Mouse (Mus musculus): Measurements from ENCODE around the gene Olfr304. TPM values are rescaled to one million over a fixed set of nuclear protein-coding genes. Genes with fewer than 3 reads are reported as not detected.
"Not testable (repeated sequence)": the region's sequence is repeated elsewhere in the genome, so short reads cannot be mapped to it uniquely, and the experiment has no call there.

Olfr304 gene
- polyA plus RNA-seq (2015; fragmentation: Nextera tagmentation; extraction: Ambion mirVana) = not detected in 2 replicates

DNA sequence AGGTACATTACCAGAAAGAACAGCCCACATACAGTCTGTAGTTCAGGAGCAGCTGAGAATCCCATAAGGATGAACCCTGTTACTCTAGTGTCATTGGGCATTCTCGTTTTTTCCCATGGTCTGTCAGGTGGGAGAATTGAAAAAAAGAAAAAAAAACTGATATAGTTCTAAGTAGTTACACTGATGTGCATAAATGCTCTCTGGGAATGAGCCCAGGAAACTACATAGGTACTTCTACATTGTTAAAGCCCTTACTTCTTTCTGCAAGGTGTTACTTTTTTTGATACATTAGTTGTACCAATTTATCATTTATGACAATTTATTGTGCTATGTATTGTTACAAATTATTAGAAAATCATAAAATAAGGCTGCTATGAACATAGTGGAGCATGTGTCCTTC, at the start of gene Olfr304:
Gene Olfr304 (minus strand): TSS at position 101 of the 400 bp plus-strand sequence.
- H3K36me3 ChIP-seq (ENCODE audit: control insufficient read depth, insufficient read depth, low read length) = no peaks in the 10 kb centered on the region
- 73% methylated on average over 1 of the region's 1 CpGs for WGBS
- H3K27me3 ChIP-seq (ENCODE audit: control insufficient read depth, insufficient read depth, low read length) = no peaks in the 10 kb centered on the region
- no peaks in the 10 kb centered on the region for H3K4me1 ChIP-seq (ENCODE audit: control insufficient read depth, insufficient read depth, low read length)
- H3K27ac ChIP-seq (ENCODE audit: low read length) = no peak within 1 kb of the TSS
- no peak within 1 kb of the TSS for H3K4me3 ChIP-seq (replicated peaks; ENCODE audit: low read length)
- no peak within 1 kb of the TSS for H3K4me2 ChIP-seq (ENCODE audit: low read depth, low read length)
- H3K9ac ChIP-seq (ENCODE audit: low read length) = no peak within 1 kb of the TSS
- no peak for ATAC-seq (ENCODE audit: insufficient read depth, low FRiP score)
- no peaks in the 10 kb centered on the region for H3K9me3 ChIP-seq (replicated peaks; ENCODE audit: control insufficient read depth, low read length)

DNA sequence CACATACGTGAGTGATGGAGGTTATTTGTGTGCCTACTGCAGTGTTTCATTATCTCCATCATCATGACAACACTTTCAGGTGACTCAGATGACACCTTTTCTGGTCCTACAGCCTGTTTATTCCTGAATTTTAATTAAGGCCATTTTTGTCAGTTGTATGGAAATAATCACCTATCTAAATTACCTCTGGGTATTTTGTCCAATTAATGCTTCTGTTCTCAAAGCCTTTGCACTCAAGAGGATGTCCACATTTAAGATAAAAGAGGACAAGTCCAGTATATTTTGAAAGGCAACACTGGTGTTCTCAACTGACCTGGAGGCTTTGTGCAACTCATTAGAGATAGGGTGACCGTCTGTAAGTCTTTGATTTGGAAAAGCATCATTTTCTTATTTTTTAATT, 17.1 kb upstream of the Olfr304 start, which contains the start of gene Olfr301:
Gene Olfr301 (plus strand): TSS at position 301 of the 400 bp plus-strand sequence.
- H3K27ac ChIP-seq (ENCODE audit: low read length) = no peak within 1 kb of the TSS
- no peak within 1 kb of the TSS for H3K9ac ChIP-seq (ENCODE audit: low read length)
- no peak for ATAC-seq (ENCODE audit: insufficient read depth, low FRiP score)
- no peak within 1 kb of the TSS for H3K4me3 ChIP-seq (replicated peaks; ENCODE audit: low read length)
- no peaks in the 10 kb centered on the region for H3K27me3 ChIP-seq (ENCODE audit: control insufficient read depth, insufficient read depth, low read length)
- H3K4me1 ChIP-seq (ENCODE audit: control insufficient read depth, insufficient read depth, low read length) = no peaks in the 10 kb centered on the region
- H3K36me3 ChIP-seq (ENCODE audit: control insufficient read depth, insufficient read depth, low read length) = no peaks in the 10 kb centered on the region
- H3K4me2 ChIP-seq (ENCODE audit: low read depth, low read length) = no peak within 1 kb of the TSS
- WGBS = 82% methylated on average over 2 of the region's 2 CpGs
- no peaks in the 10 kb centered on the region for H3K9me3 ChIP-seq (replicated peaks; ENCODE audit: control insufficient read depth, low read length)

DNA sequence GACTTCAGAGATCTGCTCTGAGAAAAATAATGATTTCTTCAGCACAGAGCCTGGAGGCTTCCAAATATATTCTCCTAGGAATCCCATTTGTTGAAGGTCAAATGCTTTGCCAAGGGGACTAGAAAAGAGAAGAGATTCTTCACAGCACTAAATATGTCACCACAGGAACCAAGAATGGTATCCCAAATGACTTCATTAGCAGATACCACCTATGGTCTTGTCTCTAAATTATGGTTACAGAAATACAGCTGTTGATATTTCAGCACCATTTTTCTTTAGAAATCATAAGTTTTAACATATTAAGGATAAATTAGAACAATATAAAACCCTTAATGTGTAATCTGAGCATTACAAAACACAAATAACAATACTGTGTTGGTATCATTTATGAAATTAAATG, 11.2 kb upstream of the Olfr304 start, which contains the start of gene Olfr303:
Gene Olfr303 (minus strand): TSS at position 101 of the 400 bp plus-strand sequence.
- no peak for ATAC-seq (ENCODE audit: insufficient read depth, low FRiP score)
- Histone ChIP-seq H3K27ac (ENCODE audit: low read length) (no peak within 1 kb of the TSS), H3K9ac (ENCODE audit: low read length) (no peak within 1 kb of the TSS)

DNA sequence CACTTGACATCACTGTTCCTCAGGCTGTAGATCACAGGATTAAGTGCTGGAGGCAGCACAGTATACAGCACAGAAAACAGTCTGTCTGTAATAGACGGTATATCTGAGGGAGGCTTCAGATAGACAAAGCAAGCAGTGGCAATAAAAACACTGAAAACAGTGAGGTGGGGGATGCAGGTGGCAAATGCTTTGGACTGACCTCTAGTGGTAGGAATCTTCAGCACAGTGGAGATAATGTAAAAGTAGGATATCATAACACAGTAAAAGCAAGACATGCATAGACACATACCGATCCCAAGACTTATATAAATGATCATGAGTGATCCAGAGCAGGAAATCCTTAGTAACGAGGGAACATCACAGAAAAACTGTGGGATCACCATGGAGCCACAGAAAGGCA, 689 bp downstream of the Olfr304 start:
- ATAC-seq (ENCODE audit: insufficient read depth, low FRiP score) = no peak
- no peak overlapping the region for H3K4me2 ChIP-seq (ENCODE audit: low read depth, low read length)
- H3K27me3 ChIP-seq (ENCODE audit: control insufficient read depth, insufficient read depth, low read length) = no peaks in the 10 kb centered on the region
- no peaks in the 10 kb centered on the region for H3K4me1 ChIP-seq (ENCODE audit: control insufficient read depth, insufficient read depth, low read length)
- no peak overlapping the region for H3K9ac ChIP-seq (ENCODE audit: low read length)
- H3K4me3 ChIP-seq (replicated peaks; ENCODE audit: low read length) = no peak overlapping the region
- H3K9me3 ChIP-seq (replicated peaks; ENCODE audit: control insufficient read depth, low read length) = no peaks in the 10 kb centered on the region
- no peaks in the 10 kb centered on the region for H3K36me3 ChIP-seq (ENCODE audit: control insufficient read depth, insufficient read depth, low read length)
- no peak overlapping the region for H3K27ac ChIP-seq (ENCODE audit: low read length)
- 71% methylated on average over 3 of the region's 3 CpGs for WGBS

More for the DNA sequence above, 11.2 kb upstream of the Olfr304 start, which contains the start of gene Olfr303:
- H3K4me3 ChIP-seq (replicated peaks; ENCODE audit: low read length) = no peak within 1 kb of the TSS
- no peak within 1 kb of the TSS for H3K4me2 ChIP-seq (ENCODE audit: low read depth, low read length)
- no peaks in the 10 kb centered on the region for H3K9me3 ChIP-seq (replicated peaks; ENCODE audit: control insufficient read depth, low read length)
- no peaks in the 10 kb centered on the region for H3K36me3 ChIP-seq (ENCODE audit: control insufficient read depth, insufficient read depth, low read length)
- H3K4me1 ChIP-seq (ENCODE audit: control insufficient read depth, insufficient read depth, low read length) = no peaks in the 10 kb centered on the region
- no peaks in the 10 kb centered on the region for H3K27me3 ChIP-seq (ENCODE audit: control insufficient read depth, insufficient read depth, low read length)

DNA sequence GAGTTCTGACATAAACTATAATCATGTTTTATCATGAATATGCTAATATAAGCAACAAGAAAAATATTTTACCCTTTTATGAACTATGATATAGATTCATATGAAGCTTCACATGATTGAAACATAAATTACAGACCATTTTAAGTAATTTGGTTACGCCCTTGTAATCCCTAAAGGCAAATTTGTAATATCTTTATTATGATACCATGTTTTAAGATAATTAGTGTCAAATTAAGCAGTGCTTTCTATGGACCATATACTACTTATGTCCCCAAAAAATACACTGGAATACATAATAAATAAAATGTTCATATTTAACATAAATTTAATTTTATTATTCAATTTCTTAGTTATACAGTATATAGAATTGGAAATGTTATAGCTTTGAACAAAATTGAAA, 19.6 kb downstream of the Olfr304 start, which contains the start of gene Olfr305:
Gene Olfr305 (minus strand): TSS at position 101 of the 400 bp plus-strand sequence.
- Histone ChIP-seq H3K36me3 (ENCODE audit: control insufficient read depth, insufficient read depth, low read length) (no peaks in the 10 kb centered on the region), H3K27me3 (ENCODE audit: control insufficient read depth, insufficient read depth, low read length) (no peaks in the 10 kb centered on the region), H3K4me3 (replicated peaks; ENCODE audit: low read length) (no peak within 1 kb of the TSS), H3K9ac (ENCODE audit: low read length) (no peak within 1 kb of the TSS), H3K9me3 (replicated peaks; ENCODE audit: control insufficient read depth, low read length) (no peaks in the 10 kb centered on the region), H3K4me2 (ENCODE audit: low read depth, low read length) (no peak within 1 kb of the TSS), H3K4me1 (ENCODE audit: control insufficient read depth, insufficient read depth, low read length) (no peaks in the 10 kb centered on the region), H3K27ac (ENCODE audit: low read length) (no peak within 1 kb of the TSS)
- WGBS = 89% methylated on average over 1 of the region's 1 CpGs
- ATAC-seq (ENCODE audit: insufficient read depth, low FRiP score) = no peak

DNA sequence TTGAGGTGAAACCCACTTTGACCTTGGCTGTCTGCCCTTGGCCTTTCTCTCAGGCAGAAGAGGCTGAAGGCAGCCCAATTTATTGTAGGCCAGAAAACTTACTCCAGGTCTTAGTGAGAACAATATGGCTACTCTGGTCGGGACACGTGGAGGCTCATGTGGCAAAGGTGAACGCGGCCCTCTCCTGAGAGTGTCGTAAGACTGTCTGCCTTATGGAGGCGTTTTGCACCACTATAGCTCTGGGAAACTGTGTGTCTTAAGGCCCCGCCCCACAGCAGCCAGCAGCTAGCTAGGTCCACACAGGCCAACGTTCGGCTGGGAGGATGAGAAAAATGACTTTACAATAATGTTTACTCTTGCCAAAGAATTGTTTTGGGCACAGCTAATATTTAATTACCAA, 40.2 kb downstream of the Olfr304 start:
- not testable (repeated sequence) for H3K4me1 ChIP-seq (ENCODE audit: control insufficient read depth, insufficient read depth, low read length); H3K36me3 ChIP-seq (ENCODE audit: control insufficient read depth, insufficient read depth, low read length); H3K27me3 ChIP-seq (ENCODE audit: control insufficient read depth, insufficient read depth, low read length); H3K9me3 ChIP-seq (replicated peaks; ENCODE audit: control insufficient read depth, low read length); H3K9ac ChIP-seq (ENCODE audit: low read length); H3K27ac ChIP-seq (ENCODE audit: low read length); ATAC-seq (ENCODE audit: insufficient read depth, low FRiP score); H3K4me2 ChIP-seq (ENCODE audit: low read depth, low read length); H3K4me3 ChIP-seq (replicated peaks; ENCODE audit: low read length)
- WGBS = 84% methylated on average over 9 of the region's 9 CpGs

DNA sequence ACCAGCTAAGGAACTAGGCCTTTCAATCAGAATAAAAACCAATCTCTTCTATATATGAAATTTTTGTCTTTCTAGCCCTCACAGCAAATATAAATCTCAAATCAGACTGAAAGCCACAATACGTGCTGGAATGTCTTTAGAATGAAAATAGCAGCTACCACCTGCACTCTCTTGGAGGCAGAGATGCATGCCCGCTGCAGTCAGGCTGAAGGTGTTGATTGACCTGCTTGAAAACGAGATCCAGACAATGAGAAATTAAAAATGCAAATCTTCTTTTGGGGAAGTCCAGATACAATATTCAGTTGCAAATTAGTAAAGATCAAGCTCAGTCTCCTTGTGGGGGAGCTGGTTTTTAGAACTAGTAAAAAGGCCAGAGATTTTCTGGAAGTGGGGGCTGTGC, 42.2 kb downstream of the Olfr304 start:
- Histone ChIP-seq H3K4me2 (ENCODE audit: low read depth, low read length) (no peak overlapping the region), H3K9me3 (replicated peaks; ENCODE audit: control insufficient read depth, low read length) (no peaks in the 10 kb centered on the region), H3K4me1 (ENCODE audit: control insufficient read depth, insufficient read depth, low read length) (no peaks in the 10 kb centered on the region), H3K9ac (ENCODE audit: low read length) (no peak overlapping the region), H3K36me3 (ENCODE audit: control insufficient read depth, insufficient read depth, low read length) (no peaks in the 10 kb centered on the region), H3K27ac (ENCODE audit: low read length) (no peak overlapping the region), H3K27me3 (ENCODE audit: control insufficient read depth, insufficient read depth, low read length) (no peaks in the 10 kb centered on the region), H3K4me3 (replicated peaks; ENCODE audit: low read length) (no peak overlapping the region)
- ATAC-seq (ENCODE audit: insufficient read depth, low FRiP score) = no peak
- WGBS = 73% methylated on average over 3 of the region's 3 CpGs

DNA sequence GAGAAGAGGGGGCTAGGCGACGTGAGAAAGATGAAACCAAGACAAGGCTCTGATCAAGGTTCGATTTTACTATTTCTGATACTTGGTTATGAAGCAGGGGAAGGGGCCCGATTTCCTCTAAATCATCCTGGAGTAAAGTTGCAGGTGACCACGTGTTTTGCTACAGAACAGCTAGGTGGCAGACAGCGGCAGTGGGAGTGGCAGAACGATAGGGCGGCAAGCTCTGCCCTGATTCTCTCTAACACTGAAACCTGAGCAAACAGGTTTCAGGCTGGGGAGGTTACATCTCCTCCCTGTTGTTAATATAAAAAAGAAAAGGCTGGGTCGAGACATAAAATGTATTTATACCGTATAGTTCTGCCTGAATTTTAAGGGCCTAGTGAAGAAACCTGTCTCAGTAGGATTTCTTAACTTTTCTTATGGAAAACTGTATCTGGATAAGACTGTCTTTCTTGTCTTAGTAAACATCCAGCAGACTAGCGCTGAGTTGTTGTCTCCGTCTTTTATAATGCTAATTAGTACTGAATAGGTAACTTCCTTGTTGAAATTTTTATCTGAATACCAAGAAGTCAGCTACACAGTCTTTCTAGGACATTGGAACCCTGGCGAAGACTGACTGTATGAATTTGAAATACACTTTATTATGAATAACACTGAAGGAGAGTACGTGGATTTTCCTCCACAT, 43.4 kb downstream of the Olfr304 start:
- H3K27me3 ChIP-seq (ENCODE audit: control insufficient read depth, insufficient read depth, low read length) = no peaks in the 10 kb centered on the region
- H3K36me3 ChIP-seq (ENCODE audit: control insufficient read depth, insufficient read depth, low read length) = no peaks in the 10 kb centered on the region
- no peak overlapping the region for H3K27ac ChIP-seq (ENCODE audit: low read length)
- ATAC-seq (ENCODE audit: insufficient read depth, low FRiP score) = no peak
- H3K9ac ChIP-seq (ENCODE audit: low read length) = no peak overlapping the region
- no peak overlapping the region for H3K4me3 ChIP-seq (replicated peaks; ENCODE audit: low read length)
- H3K9me3 ChIP-seq (replicated peaks; ENCODE audit: control insufficient read depth, low read length) = no peaks in the 10 kb centered on the region
- H3K4me2 ChIP-seq (ENCODE audit: low read depth, low read length) = no peak overlapping the region
- H3K4me1 ChIP-seq (ENCODE audit: control insufficient read depth, insufficient read depth, low read length) = no peaks in the 10 kb centered on the region
- WGBS = 71% methylated on average over 14 of the region's 14 CpGs

DNA sequence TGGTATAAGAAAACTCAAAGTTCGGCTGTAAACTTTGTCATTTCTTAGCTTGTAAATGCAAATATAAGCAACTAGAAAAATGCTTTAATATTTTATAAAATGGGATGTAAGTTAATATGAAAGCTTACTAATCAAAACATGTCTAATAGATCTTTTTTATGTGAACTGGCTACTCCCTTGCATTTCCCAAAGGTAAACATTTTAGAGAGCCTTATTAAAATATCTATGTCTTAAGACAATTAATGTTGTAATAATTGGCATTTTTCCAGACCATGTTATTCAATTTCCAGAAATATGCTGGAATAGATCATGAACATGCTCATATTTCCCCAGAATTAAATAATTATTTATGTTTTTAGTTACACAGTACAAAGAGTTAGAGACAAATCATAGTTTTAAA, 49.0 kb downstream of the Olfr304 start, which contains the start of gene Olfr307:
Gene Olfr307 (minus strand): TSS at position 101 of the 400 bp plus-strand sequence.
- H3K9ac ChIP-seq (ENCODE audit: low read length) = no peak within 1 kb of the TSS
- H3K27me3 ChIP-seq (ENCODE audit: control insufficient read depth, insufficient read depth, low read length) = no peaks in the 10 kb centered on the region
- H3K4me2 ChIP-seq (ENCODE audit: low read depth, low read length) = no peak within 1 kb of the TSS
- no peak within 1 kb of the TSS for H3K4me3 ChIP-seq (replicated peaks; ENCODE audit: low read length)
- 57% methylated on average over 1 of the region's 1 CpGs for WGBS
- no peaks in the 10 kb centered on the region for H3K9me3 ChIP-seq (replicated peaks; ENCODE audit: control insufficient read depth, low read length)
- no peaks in the 10 kb centered on the region for H3K4me1 ChIP-seq (ENCODE audit: control insufficient read depth, insufficient read depth, low read length)
- ATAC-seq (ENCODE audit: insufficient read depth, low FRiP score) = no peak
- no peaks in the 10 kb centered on the region for H3K36me3 ChIP-seq (ENCODE audit: control insufficient read depth, insufficient read depth, low read length)
- H3K27ac ChIP-seq (ENCODE audit: low read length) = no peak within 1 kb of the TSS
